Mouse (Mus musculus): ENCODE data around the gene H3f3b.

The H3f3b gene

GRCm38 (mm10) chr11:116027756-116028155 lies at the start of gene H3f3b:
H3f3b (minus strand) TSS chr11:116027962.
- no peak for DNase-seq (ENCODE audit: extremely low spot score)

GRCm38 (mm10) chr11:116076836-116077235 lies 49.1 kb upstream of the H3f3b start:
- no peak for DNase-seq (ENCODE audit: extremely low spot score)

- DNase-seq (ENCODE audit: extremely low spot score): no peak
These were observed 48.4 kb upstream of the H3f3b start for GRCm38 (mm10) chr11:116076266-116076540.

GRCm38 (mm10) chr11:116075539-116076265 lies 47.9 kb upstream of the H3f3b start:
- no peak for DNase-seq (ENCODE audit: extremely low spot score)

- no peak for DNase-seq (ENCODE audit: extremely low spot score)
These were observed 46.8 kb upstream of the H3f3b start for GRCm38 (mm10) chr11:116074436-116074991.

GRCm38 (mm10) chr11:116072608-116073007 lies 44.8 kb upstream of the H3f3b start:
- no peak for DNase-seq (ENCODE audit: extremely low spot score)

- DNase-seq (ENCODE audit: extremely low spot score): no peak
These were observed 43.7 kb upstream of the H3f3b start for GRCm38 (mm10) chr11:116071510-116071909.

GRCm38 (mm10) chr11:116065345-116065744 lies 37.6 kb upstream of the H3f3b start:
- DNase-seq (ENCODE audit: extremely low spot score): no peak

GRCm38 (mm10) chr11:116064187-116064867 lies 36.6 kb upstream of the H3f3b start:
- DNase-seq (ENCODE audit: extremely low spot score): no peak

- no peak for DNase-seq (ENCODE audit: extremely low spot score)
These were observed 35.8 kb upstream of the H3f3b start for GRCm38 (mm10) chr11:116063562-116063961.

GRCm38 (mm10) chr11:116062521-116062920 lies 34.8 kb upstream of the H3f3b start:
- DNase-seq (ENCODE audit: extremely low spot score): no peak

- no peak for DNase-seq (ENCODE audit: extremely low spot score)
These were observed 34.1 kb upstream of the H3f3b start for GRCm38 (mm10) chr11:116061641-116062415.

GRCm38 (mm10) chr11:116060596-116060995 lies 32.8 kb upstream of the H3f3b start:
- no peak for DNase-seq (ENCODE audit: extremely low spot score)

GRCm38 (mm10) chr11:116059691-116060025 lies 31.9 kb upstream of the H3f3b start:
- no peak for DNase-seq (ENCODE audit: extremely low spot score)

- no peak for DNase-seq (ENCODE audit: extremely low spot score)
These were observed 31.3 kb upstream of the H3f3b start for GRCm38 (mm10) chr11:116058868-116059690.

GRCm38 (mm10) chr11:116058022-116058614 lies 30.4 kb upstream of the H3f3b start:
- no peak for DNase-seq (ENCODE audit: extremely low spot score)

- DNase-seq (ENCODE audit: extremely low spot score): no peak
These were observed 29.6 kb upstream of the H3f3b start for GRCm38 (mm10) chr11:116057237-116057881.

GRCm38 (mm10) chr11:116055873-116056272 lies 28.1 kb upstream of the H3f3b start:
- no peak for DNase-seq (ENCODE audit: extremely low spot score)

- no peak for DNase-seq (ENCODE audit: extremely low spot score)
These were observed 25.9 kb upstream of the H3f3b start for GRCm38 (mm10) chr11:116053510-116054229.

GRCm38 (mm10) chr11:116050196-116050595 lies 22.4 kb upstream of the H3f3b start:
- DNase-seq (ENCODE audit: extremely low spot score): no peak

Data from embryo, embryonic 9.5 days (tissue).